Mouse (Mus musculus) erythroblast, adult 5-6 weeks (primary cell): ENCODE results near the gene Tmem185b. TPM values are rescaled to one million over a fixed set of nuclear protein-coding genes. Genes with fewer than 3 reads are reported as not detected.

Source experiments
- ATAC-seq: replicated peaks from 2 replicates; pipeline ENCODE4 v1.8.0; 2016; ENCODE audit warnings: moderate number of reproducible peaks, mild to moderate bottlenecking, moderate TSS enrichment, inconsistent platforms; ENCODE audit not compliant: poor library complexity, low FRiP score, severe bottlenecking
- total RNA-seq, 2 experiments: library from RNA; stranded (forward) in 1 of 2; stranded (reverse) in 1 of 2; fragments of 150-400 nt in 1 of 2; fragments of 200-764, 138-1000 nt in 1 of 2; gene quantifications; 2 replicates each; pipeline versions ENCODE4 v1.2.3 to v1.2.4; 2015 to 2017; ENCODE audit warnings: low replicate concordance in 2 of 2

The Tmem185b gene
- total RNA-seq, 2 experiments from 2014 or later: 3.6 to 7.7 TPM

- no peak for ATAC-seq
Measured at GRCm38 (mm10) chr1:119533093-119533805, 7.3 kb downstream of the Tmem185b start.

GRCm38 (mm10) chr1:119534341-119534740, 8.4 kb downstream of the Tmem185b start:
- ATAC-seq: no peak

- ATAC-seq: no peak
Measured at GRCm38 (mm10) chr1:119536122-119536521, 10.2 kb downstream of the Tmem185b start.

- no peak for ATAC-seq
Measured at GRCm38 (mm10) chr1:119537651-119538050, 11.7 kb downstream of the Tmem185b start.

GRCm38 (mm10) chr1:119539252-119539651, 13.3 kb downstream of the Tmem185b start:
- no peak for ATAC-seq

GRCm38 (mm10) chr1:119540836-119541557, 15.0 kb downstream of the Tmem185b start:
- no peak for ATAC-seq

- ATAC-seq: no peak
Measured at GRCm38 (mm10) chr1:119541570-119541969, 15.6 kb downstream of the Tmem185b start.

- no peak for ATAC-seq
Measured at GRCm38 (mm10) chr1:119543316-119543715, 17.4 kb downstream of the Tmem185b start.

- ATAC-seq: no peak
Measured at GRCm38 (mm10) chr1:119544611-119545155, 18.7 kb downstream of the Tmem185b start.

- no peak for ATAC-seq
Measured at GRCm38 (mm10) chr1:119545164-119545563, 19.2 kb downstream of the Tmem185b start.

GRCm38 (mm10) chr1:119545671-119546070, 19.7 kb downstream of the Tmem185b start:
- no peak for ATAC-seq

- no peak for ATAC-seq
Measured at GRCm38 (mm10) chr1:119546490-119546889, 20.5 kb downstream of the Tmem185b start.

- ATAC-seq: no peak
Measured at GRCm38 (mm10) chr1:119548668-119549326, 22.8 kb downstream of the Tmem185b start.

- no peak for ATAC-seq
Measured at GRCm38 (mm10) chr1:119549327-119549689, 23.3 kb downstream of the Tmem185b start.

GRCm38 (mm10) chr1:119550064-119550463, 24.1 kb downstream of the Tmem185b start:
- no peak for ATAC-seq

GRCm38 (mm10) chr1:119551651-119552050, 25.7 kb downstream of the Tmem185b start:
- no peak for ATAC-seq

GRCm38 (mm10) chr1:119555651-119556050, 29.7 kb downstream of the Tmem185b start:
- ATAC-seq: no peak

GRCm38 (mm10) chr1:119557641-119558395, 31.9 kb downstream of the Tmem185b start:
- ATAC-seq: no peak

- no peak for ATAC-seq
Measured at GRCm38 (mm10) chr1:119565531-119565930, 39.6 kb downstream of the Tmem185b start.

GRCm38 (mm10) chr1:119570134-119570533, 44.2 kb downstream of the Tmem185b start:
- ATAC-seq: no peak
